Mouse (Mus musculus) lung, adult 2 months (tissue): ENCODE measurements around the gene Ass1.

ENCODE experiments used
- CTCF ChIP-seq: fragments of 200-500 bp; IDR thresholded peaks from 2 replicates; pipeline ENCODE4 v1.5.1; 2011; ENCODE audit warnings: mild to moderate bottlenecking, low read length, control low read depth; ENCODE audit not compliant: insufficient read depth
- POLR2A ChIP-seq: fragments of 200-500 bp; IDR thresholded peaks from 2 replicates; pipeline ENCODE4 v1.6.1; 2011; ENCODE audit warnings: low read depth, mild to moderate bottlenecking, control low read depth, low read length, borderline replicate concordance; ENCODE audit errors: extremely low read depth

- no peak for TF ChIP-seq POLR2A
- no peak for TF ChIP-seq CTCF
Measured at GRCm38 (mm10) chr2:31550503-31550902, 80.5 kb downstream of the Ass1 start.
